Mouse (Mus musculus): ENCODE measurements around the gene Gata5. TPM values are rescaled to one million over a fixed set of nuclear protein-coding genes. Genes with fewer than 3 reads are reported as not detected.

Gata5 gene
- total RNA-seq, 2 experiments from 2014 or later = not detected

DNA sequence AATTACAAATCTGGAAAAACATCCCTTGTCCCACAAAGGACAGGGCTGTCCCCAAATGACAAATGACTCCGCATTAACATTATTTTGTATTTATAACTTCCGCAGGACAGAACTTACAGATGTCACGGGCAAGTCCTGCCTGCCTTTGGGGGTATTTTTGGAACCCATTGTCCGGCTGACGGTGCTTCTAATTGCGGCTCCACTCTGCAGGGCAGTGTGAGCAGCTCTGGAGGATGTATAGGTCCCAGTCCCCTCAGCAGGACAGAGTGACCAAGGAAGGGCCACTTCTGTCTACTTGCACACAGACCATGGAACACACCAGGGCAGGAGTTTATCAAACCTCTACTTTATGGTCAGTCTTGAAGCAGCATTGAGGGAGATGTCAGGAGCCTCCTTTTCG is 16.9 kb downstream of the Gata5 start:
- intact Hi-C loops (cut with DNase I) = no loop called here
- no peak for DNase-seq (ENCODE audit: low spot score in 2 of 2)

DNA sequence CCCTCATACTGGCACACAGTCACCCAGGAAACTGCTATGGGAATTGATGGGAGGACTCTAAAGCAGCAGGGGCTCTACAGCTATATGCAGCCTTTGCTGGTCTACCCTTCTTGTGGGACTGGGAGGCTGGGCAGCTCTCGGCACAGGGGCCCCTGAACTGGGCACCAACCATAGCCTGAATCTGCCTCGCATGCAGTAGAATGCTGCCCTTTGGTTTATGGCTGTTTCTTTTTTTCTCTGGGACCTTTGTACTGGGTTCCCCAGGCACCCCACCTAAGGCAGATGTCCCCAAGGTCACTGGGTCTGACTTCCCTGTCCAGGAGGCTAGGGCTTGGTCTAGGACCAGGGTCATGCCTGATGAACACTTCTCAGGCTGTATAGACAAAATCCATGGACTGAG is 20.2 kb downstream of the Gata5 start:
- DNase-seq (ENCODE audit: low spot score in 2 of 2) = no peak
- intact Hi-C loops (cut with DNase I) = no loop called here

DNA sequence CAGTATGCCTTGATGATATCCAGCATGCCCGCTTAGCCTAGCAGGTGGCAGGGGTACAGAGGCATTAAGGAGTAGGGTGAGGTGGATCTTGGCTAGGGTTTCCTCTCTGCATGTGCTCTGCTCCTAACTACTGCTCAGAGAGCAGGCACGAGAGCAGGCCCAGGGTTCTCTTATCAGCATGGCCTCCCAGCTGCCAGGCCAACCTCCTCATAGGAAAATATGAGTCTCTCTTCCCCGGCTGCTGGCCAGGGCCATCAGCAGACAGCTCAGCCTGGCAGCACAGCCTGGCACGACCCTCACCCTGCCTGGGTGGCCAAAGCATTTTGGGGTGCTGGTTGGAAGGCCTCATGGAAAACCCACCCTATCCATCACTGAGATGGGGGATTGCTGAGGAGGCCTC is 23.4 kb downstream of the Gata5 start:
- DNase-seq (ENCODE audit: low spot score in 2 of 2) = no peak
- intact Hi-C loops (cut with DNase I) = no loop called here

DNA sequence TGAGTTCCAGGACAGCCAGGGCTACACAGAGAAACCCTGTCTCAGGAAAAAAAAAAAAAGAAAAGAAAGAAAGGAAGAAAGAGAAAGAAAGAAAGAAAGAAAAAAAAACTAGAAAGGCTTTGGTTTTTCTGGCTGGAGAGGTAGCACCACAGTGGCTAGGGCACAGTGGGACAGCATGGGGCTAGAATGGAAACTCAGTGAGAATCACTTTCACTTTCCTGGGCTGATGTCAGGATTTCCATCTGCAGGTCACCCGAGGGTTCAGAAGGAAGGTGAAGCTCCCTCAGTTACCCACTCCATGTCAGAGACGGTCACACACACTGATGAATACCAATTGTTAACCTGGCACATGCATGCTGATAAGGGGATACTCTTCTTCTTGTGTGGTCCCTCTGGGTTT is 26.8 kb downstream of the Gata5 start:
- no peak for DNase-seq (ENCODE audit: low spot score in 2 of 2)
- intact Hi-C loops (cut with DNase I) = no loop called here

DNA sequence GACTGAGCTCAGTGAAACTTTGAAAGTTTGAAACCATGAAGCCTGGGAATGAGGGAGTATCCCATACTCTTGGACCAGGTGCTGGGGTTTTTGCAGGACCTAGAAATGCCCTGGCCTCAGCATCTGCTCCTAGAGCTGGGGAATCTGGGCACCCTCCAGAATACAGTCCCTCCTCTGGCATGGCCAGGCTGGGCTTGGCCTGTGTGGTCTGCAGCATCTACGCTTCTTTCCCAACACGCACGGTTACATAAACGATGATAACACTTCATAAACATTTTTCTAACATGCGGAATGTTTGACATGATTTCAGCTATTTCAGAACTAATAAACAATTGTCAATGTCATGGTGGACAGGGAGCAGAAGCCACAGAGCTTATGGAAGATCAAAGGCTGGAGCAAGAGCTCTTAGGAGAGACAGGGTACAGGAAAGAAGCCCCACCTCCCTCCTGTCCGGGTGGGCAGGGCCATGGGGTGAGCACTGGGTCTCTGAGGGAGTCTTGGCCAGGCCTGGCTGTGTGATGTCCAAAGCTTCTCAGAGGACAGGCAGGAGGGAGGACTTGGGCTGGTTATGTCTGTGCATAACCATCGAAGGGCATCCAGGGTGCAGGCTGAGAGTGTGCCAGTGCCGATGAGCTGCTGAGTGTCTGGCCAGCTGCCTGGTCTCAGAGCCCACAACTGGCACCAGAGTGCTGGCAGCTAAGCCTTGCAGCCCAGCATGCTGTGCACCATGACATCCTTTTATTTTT is 27.9 kb downstream of the Gata5 start:
- intact Hi-C loops (cut with DNase I) = no loop called here
- peak; percentile 7 to 25 for DNase-seq (ENCODE audit: low spot score in 2 of 2)

DNA sequence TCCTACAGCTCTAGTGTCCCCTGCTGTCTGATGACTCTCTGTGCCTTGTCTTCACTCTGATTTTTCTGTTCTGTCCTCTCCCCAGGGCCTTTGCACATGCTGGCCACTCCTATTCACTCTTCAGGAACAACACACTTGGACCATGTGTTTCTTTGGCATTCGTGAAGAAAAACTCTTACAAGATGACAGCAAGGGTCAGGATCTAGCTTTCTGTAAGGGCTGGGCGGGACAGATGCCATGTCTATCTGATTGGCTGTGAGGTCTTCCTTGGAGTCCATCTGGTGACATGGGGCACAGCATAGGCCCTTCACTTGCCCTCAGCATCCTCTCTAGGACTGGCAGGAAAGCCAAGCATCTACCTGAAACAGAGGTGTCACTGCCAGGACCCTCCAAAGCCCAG is 28.5 kb downstream of the Gata5 start:
- no peak for DNase-seq (ENCODE audit: low spot score in 2 of 2)
- intact Hi-C loops (cut with DNase I) = no loop called here

DNA sequence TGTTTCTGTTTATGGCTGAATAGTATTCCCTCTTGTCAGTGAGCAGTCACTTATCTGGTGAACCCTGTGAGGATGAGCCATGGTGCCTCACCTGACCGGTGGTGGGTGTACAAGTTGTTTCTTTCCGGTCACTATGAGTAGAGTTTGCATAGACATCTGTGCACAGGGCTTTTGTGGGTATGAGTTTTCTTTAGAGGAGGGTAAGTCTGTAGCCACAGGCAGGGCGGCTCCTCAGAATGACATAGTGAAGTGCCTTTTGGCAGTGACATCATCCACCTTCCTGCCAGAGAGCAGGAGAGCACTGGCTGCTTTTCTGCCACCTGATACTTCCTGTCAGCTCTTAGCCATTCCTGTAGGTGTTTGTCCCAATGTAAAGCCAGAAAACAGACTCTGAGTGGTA is 29.0 kb downstream of the Gata5 start:
- intact Hi-C loops (cut with DNase I) = no loop called here

DNA sequence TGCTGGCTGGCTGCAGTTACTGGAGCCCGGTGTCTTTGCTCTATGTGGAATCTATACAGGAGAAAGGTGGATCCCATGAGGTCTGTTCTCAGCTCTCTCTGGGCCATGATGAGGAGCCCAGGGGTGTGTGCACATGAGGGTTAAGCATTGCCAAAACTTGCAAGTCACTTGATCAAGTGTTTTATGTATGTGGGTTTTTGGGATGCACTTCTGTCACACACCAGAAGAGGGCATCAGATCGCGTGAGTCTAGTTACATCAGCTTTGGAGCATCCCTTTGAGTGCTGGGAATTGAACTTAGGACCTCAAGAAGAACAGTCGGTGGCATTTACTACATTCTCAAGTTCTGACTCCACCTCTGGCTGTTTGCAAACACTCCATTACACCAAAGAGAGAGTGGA is 29.9 kb downstream of the Gata5 start:
- intact Hi-C loops (cut with DNase I) = no loop called here
- no peak for DNase-seq (ENCODE audit: low spot score in 2 of 2)

More for the DNA sequence above, 29.0 kb downstream of the Gata5 start:
- DNase-seq (ENCODE audit: low spot score in 2 of 2) = no peak

DNA sequence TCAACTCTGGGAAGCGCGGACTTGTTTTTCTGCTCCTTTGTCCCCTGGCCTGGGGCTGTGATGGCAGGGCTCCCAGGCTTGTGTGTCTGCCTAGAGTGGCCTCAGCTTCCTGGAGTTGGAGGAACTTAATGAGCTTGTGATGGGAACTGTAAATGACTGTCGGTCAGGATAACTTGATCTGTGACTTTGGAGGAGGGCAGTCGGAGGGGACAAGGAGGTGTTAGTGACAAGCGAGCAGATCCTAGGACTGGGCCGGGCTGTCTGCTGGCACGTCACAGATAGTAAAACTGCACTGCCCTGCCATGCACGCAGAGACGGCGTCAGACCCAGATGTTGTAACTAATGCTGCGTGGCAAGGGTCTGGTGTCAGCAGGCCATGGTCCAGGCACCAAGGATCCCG is 31.0 kb downstream of the Gata5 start:
- intact Hi-C loops (cut with DNase I) = no loop called here
- DNase-seq (ENCODE audit: low spot score in 2 of 2) = no peak

DNA sequence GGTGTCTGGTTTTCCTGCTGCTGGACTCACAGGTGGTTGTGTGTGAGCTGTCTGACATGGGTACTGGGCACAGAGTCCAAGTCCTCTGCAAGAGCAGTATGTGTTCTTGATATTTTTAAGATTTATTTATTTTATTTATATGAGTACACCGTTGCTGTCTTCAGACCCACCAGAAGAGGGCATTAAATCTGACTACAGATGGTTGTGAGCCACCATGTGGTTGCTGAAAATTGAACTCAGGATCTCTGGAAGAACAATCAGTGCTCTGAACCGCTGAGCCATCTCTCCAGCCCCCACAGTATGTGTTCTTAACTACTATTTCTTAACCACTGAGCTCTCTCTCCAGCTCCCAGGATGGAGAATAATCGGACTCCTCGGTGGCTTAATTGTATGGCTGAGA is 32.3 kb downstream of the Gata5 start:
- intact Hi-C loops (cut with DNase I) = no loop called here
- no peak for DNase-seq (ENCODE audit: low spot score in 2 of 2)

DNA sequence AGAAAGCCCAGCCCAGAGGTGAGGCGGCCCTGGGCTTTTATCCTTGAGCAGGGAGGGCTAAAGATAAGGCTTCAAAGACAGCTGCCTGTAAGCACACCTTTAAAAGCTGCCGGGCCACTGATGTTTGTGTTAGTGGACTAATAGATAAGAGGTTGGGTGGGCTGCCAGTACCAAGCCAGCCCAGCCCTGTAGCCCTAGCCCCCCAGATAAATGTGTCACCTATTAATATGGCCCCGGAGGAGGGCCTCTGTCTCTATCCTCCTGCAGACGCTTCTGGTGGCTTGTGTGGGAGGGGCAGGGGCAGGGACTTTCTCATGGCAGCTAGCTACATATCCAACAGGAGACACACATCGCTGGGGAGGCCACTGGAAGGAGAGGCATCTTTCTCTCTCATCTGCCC is 33.7 kb downstream of the Gata5 start:
- intact Hi-C loops (cut with DNase I) = no loop called here
- no peak for DNase-seq (ENCODE audit: low spot score in 2 of 2)

DNA sequence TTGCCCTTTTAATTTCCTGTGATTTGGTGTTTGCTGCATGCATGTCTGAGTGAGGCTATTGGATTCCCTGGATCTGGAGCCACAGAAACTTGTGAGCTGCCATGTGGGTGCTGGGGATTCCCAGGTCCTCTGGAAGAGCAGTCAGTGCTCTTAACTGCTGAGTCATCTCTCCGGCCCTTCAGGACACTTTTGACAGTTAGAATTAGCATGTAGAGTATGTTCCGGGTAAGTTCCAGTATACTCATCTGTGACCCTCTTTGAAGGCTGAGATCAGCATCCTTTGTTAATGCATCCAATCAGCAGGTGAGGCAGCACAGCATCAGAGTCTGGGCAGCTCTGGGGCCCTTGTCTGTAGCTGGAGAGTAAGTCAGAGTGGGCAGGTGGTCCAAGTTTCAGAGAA is 34.2 kb downstream of the Gata5 start:
- DNase-seq (ENCODE audit: low spot score in 2 of 2) = no peak
- intact Hi-C loops (cut with DNase I) = no loop called here

DNA sequence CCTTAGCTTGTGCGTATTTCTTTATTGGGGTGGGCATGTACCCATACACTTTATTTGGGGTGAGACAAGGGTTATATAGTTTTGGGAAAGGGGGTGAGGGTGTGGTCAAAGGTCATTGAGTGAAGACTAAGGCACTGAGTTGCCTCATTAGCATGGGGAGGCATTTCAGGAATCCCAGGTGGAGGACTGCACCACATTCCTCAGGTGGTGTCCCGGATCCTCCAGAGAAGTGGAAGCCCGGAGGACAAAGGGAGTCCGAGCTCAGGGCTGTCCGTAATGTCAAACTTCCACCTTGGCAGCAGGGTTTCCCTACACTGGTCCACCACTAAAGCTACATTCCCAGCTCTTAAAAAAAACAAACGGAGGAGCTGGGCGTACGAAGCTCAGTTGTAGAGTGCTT is 41.6 kb downstream of the Gata5 start:
- intact Hi-C loops (cut with DNase I) = no loop called here
- DNase-seq (ENCODE audit: low spot score in 2 of 2) = no peak

DNA sequence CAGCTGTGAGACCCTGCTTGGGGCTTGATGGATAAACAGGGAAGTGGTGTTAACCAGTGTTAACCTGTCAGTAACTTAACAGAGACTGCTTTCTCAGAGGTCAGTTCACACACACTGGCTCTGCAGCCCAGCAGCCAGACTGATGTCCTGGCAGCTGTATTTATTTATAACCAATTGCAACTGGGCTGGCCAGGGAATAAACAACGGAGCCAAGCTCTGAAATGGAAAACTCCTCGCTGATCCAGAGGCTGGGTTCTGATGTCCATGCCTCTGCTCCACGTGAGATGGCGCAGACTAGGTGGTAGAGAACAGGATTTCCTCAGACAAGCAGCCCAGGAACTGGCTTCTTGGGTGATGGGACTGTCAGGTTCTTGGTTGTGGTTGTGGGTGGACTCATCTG is 42.5 kb downstream of the Gata5 start:
- no peak for DNase-seq (ENCODE audit: low spot score in 2 of 2)
- intact Hi-C loops (cut with DNase I) = no loop called here

DNA sequence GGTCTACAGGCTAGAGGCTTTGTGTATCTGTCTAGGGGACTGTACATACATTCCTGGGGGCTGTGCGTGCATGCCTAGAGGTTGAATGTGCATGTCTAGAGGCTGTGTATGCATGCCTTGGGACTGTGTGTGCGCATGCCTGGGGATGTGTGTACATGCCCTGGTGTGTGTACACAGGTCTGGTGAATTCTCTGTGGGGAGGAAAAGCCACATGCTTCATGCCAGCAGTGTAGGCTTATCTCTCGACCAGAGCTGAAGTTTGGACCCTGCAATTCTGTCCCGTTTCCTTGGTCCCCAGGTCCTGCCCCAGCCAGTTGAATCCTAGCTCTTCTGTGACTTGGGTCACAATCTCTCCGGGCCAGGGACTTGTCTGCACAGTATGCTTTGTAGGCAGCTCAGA is 42.9 kb downstream of the Gata5 start:
- intact Hi-C loops (cut with DNase I) = no loop called here
- no peak for DNase-seq (ENCODE audit: low spot score in 2 of 2)

DNA sequence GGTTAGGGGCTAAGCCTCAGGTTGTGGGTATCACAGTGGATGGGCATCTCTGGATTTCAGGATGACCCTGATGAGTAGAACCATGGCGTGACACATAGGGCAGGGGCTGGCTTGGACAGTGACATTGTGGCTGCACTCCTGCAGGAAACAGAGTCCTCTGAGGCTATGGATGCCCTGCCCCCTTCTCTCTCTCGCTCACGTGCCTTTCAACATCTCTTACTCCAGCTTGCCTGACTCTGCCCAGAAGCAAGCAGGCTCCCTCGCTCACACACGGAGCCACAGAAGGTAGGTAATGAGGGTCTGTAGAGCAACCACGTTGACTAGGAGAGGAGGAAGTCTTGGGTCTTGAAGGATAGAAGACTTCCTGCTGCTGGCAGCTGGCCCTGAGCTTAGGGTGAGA is 44.0 kb downstream of the Gata5 start:
- DNase-seq (ENCODE audit: low spot score in 2 of 2) = no peak
- intact Hi-C loops (cut with DNase I) = no loop called here

DNA sequence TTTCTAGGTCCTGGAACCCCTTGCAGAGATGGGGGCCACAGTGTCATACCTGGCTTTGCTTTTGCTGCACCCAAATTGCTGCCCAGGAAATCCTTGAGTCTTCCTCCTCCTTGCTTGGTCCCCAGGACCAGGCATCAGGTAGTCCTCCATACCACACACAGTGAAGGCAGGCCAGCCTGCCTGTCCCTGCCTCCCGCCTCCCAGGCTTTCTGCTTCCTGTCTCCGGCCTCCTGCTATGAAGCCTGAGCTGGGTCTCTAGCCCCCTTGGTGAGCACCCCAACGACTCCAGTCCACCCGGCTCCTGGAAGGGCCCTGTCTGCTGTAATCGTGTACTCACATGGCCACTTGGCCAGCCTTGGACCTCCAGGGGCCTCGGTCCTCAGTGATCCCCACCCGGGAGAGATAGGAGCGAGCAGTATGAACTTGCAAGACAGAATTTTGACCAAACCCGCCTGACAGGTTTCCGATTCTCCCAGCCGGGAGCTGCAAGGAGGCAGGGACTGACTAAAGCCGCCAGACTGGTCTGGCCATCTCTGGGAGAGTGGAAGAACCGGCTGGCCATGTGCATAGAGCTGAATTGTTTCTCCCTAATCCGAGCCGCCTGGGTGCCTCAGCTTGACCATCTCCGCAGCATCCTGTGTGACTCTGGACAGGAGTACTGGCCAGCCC is 44.9 kb downstream of the Gata5 start, which contains the start of gene Rbbp8nl:
TSS of gene Rbbp8nl (minus strand) at position 440 of the 669 bp plus-strand sequence.
- intact Hi-C loops (cut with DNase I) = no loop called here
- DNase-seq (ENCODE audit: low spot score in 2 of 2) = no peak

DNA sequence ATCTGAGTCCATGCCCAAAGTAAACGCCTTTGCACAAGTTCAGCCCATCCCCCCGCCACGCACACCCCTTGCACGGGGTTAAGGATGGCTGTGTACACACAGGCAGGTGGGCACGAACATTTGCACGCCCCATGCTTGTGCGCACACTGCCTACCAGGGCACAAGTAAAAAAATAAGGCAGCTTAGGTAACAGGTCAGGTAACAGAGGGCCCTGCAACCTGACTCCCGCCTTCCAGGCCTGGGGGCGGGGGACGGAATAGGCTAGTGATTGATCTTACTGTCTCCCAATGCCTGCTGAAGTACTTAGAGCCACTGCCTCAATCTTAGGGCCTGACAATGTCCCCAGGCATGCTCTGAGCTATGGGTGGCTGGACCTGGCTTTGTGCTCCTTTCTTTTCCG is 45.5 kb downstream of the Gata5 start:
- intact Hi-C loops (cut with DNase I) = no loop called here
- DNase-seq (ENCODE audit: low spot score in 2 of 2) = no peak

DNA sequence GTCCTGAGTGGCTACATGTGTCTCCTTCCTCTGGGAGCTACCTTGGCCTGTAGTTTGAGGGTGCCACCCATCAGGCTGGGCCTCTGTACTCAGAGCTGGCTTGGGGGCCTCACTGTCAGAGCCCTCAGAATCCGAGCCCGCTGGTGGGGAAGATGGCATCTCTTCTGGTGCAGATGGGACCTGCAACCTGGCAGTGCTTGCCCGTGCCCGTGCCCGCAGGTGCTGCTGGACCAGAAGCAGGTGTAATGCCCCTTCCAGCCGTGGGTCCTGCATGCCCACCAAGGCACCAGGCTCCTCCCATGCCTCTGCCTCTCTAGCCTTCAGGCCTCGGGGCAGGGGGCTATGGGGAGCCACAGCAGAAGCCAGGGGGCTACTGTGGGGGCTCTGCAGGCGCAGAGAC is 55.2 kb downstream of the Gata5 start:
- intact Hi-C loops (cut with DNase I) = loop anchor here (10.0 kb wide), 1 partner anchor 495 kb away; the partner anchor contains the start of gene Bhlhe23
- no peak for DNase-seq (ENCODE audit: low spot score in 2 of 2)

DNA sequence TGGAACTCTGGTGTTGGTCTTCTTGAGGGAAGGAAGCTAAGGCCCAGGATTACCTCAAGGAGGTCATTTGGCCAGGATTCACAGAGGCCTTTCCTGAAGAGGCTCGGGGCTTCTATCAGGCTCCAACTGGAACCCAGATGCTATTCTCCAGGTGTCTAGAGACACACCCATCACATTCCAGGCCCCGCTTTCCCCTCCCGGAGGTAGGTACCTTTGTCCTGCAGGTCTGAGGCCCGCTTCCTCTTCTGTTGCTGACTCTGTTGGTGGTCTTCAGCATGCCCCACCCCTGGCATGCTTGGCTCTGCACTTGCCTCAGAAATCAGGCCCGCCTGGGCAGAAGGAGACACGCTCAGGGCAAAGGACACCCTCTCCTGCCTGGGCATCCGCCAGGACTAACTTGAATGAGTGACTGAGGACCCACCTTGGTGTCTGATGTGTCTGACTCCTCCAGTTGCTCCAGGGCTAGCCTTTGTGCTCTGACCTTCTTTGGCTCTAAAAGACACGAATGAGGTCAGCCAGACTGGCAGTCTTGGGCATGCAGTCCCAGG is 56.7 kb downstream of the Gata5 start:
- intact Hi-C loops (cut with DNase I) = loop anchor here (10.0 kb wide), 1 partner anchor 497 kb away; the partner anchor contains the start of gene Bhlhe23
- no peak for DNase-seq (ENCODE audit: low spot score in 2 of 2)

DNA sequence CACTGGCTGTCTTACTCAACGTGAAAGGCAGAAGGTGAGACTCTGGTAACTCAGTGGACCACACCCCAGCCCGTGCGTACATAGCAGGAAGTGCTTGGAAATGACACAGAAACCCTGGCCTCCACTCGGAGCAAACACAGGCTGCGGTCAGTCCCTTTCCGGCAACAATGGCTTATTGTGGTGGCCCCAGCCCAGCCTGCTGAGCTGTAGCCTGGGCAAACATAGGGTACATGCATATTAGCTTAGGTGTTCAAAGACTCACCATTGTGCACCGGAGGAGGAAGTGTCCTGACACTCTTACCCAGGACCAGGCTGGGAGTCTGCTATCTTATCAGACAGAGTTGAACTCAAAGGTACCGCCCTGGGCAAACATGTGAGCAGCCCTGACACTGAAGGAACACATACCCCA is 57.6 kb downstream of the Gata5 start:
- intact Hi-C loops (cut with DNase I) = loop anchor here (1.0 to 10.0 kb wide), 2 partner anchors 70 to 498 kb away; partner anchors contain the start of gene Bhlhe23
- no peak for DNase-seq (ENCODE audit: low spot score in 2 of 2)

All from left cerebral cortex, postnatal 14 days (tissue).